Mouse (Mus musculus) liver, embryonic 15.5 days (tissue): ENCODE measurements around the gene Trim14. TPM values are rescaled to one million over a fixed set of nuclear protein-coding genes. Genes with fewer than 3 reads are reported as not detected.

Source experiments
- ATAC-seq: fragments of 200-750 bp; cut with Nextera tagmentation; 2 replicates; pipeline ENCODE4 v1.8.0; 2017; ENCODE audit warnings: moderate number of reproducible peaks, mild to moderate bottlenecking, moderate library complexity; ENCODE audit not compliant: insufficient read depth
- H3K27ac ChIP-seq: fragments of 300-500 bp; sonication (generic); replicated peaks from 2 replicates; pipeline ENCODE4 v1.5.1; 2015; ENCODE audit warnings: mild to moderate bottlenecking, inconsistent platforms
- H3K27me3 ChIP-seq: fragments of 300-500 bp; sonication (generic); 2 replicates; pipeline ENCODE4 v1.6.1; 2015; ENCODE audit warnings: mild to moderate bottlenecking, inconsistent platforms
- H3K36me3 ChIP-seq: fragments of 300-500 bp; sonication (generic); replicated peaks from 2 replicates; pipeline ENCODE4 v1.6.1; 2015; ENCODE audit warnings: moderate library complexity, mild to moderate bottlenecking, inconsistent platforms
- H3K4me1 ChIP-seq: fragments of 300-500 bp; sonication (generic); replicated peaks from 2 replicates; pipeline ENCODE4 v1.6.1; 2015; ENCODE audit warnings: inconsistent platforms
- H3K4me2 ChIP-seq: fragments of 300-500 bp; sonication (generic); 2 replicates; pipeline ENCODE4 v1.6.1; 2015; ENCODE audit warnings: moderate library complexity, mild to moderate bottlenecking, inconsistent platforms
- H3K4me3 ChIP-seq: fragments of 300-500 bp; sonication (generic); replicated peaks from 2 replicates; pipeline ENCODE4 v1.5.1; 2015; ENCODE audit warnings: mild to moderate bottlenecking, inconsistent platforms
- H3K9ac ChIP-seq: fragments of 300-500 bp; sonication (generic); 2 replicates; pipeline ENCODE4 v1.6.1; 2015; ENCODE audit warnings: moderate library complexity, mild to moderate bottlenecking, inconsistent platforms
- H3K9me3 ChIP-seq: fragments of 300-500 bp; sonication (generic); replicated peaks from 2 replicates; pipeline ENCODE4 v1.6.1; 2016; ENCODE audit warnings: inconsistent platforms
- WGBS: fragments of 180-500 bp; shearing (Covaris S2); methylation state at CpG from one replicate; pipeline ENCODE4 v1.1.7; 2015; ENCODE audit warnings: mixed read lengths; ENCODE audit not compliant: insufficient replicate concordance; 5-methylcytosine and 5-hydroxymethylcytosine counted together
- polyA plus RNA-seq: library from polyadenylated mRNA; unstranded; fragments of >200 nt; fragmentation: Nextera tagmentation; extraction: Ambion mirVana; gene quantifications from 2 replicates; pipeline ENCODE4 v1.2.1, GENCODE M21; 2015

Trim14 gene
- polyA plus RNA-seq, 1 experiment from 2014 or later, result 7.4 TPM

- 34% methylated on average over 9 of the region's 9 CpGs for WGBS
- H3K27me3 ChIP-seq, result no peaks in the 10 kb centered on the region
- 0 out of 2 replicates have a peak overlapping the region, but pooled peaks have one; percentile 33 for H3K27ac ChIP-seq
- no peak for ATAC-seq
- no peak overlapping the region for H3K9ac ChIP-seq
- peak overlapping the region; percentile 23; the same call in 1 of the 2 replicates for H3K4me2 ChIP-seq
- H3K9me3 ChIP-seq, result no peaks in the 10 kb centered on the region
- no peak overlapping the region for H3K4me3 ChIP-seq
- H3K4me1 ChIP-seq, result peaks cover 9% of the 10 kb centered on the region; the same call in 1 of the 2 replicates
- H3K36me3 ChIP-seq, result no peaks in the 10 kb centered on the region
These were observed 38.2 kb upstream of the Trim14 start for GRCm38 (mm10) chr4:46574024-46574753.

GRCm38 (mm10) chr4:46572616-46573015 lies 36.7 kb upstream of the Trim14 start:
- ATAC-seq, result no peak
- H3K4me3 ChIP-seq, result no peak overlapping the region
- 62% methylated on average over 4 of the region's 4 CpGs for WGBS

GRCm38 (mm10) chr4:46571744-46572143 lies 35.8 kb upstream of the Trim14 start:
- Histone ChIP-seq H3K4me3 (no peak overlapping the region), H3K9me3 (no peaks in the 10 kb centered on the region), H3K4me2 (no peak overlapping the region), H3K36me3 (no peaks in the 10 kb centered on the region), H3K9ac (no peak overlapping the region), H3K27me3 (no peaks in the 10 kb centered on the region), H3K4me1 (peaks cover 9% of the 10 kb centered on the region; the same call in 1 of the 2 replicates), H3K27ac (no peak overlapping the region)
- 71% methylated on average over 9 of the region's 9 CpGs for WGBS
- ATAC-seq, result no peak

More at GRCm38 (mm10) chr4:46572616-46573015, 36.7 kb upstream of the Trim14 start:
- no peak overlapping the region for H3K9ac ChIP-seq
- peaks cover 9% of the 10 kb centered on the region; the same call in 1 of the 2 replicates for H3K4me1 ChIP-seq
- no peak overlapping the region for H3K4me2 ChIP-seq
- no peaks in the 10 kb centered on the region for H3K27me3 ChIP-seq
- no peaks in the 10 kb centered on the region for H3K36me3 ChIP-seq
- H3K27ac ChIP-seq, result no peak overlapping the region
- H3K9me3 ChIP-seq, result no peaks in the 10 kb centered on the region

- Histone ChIP-seq H3K4me1 (peaks cover 25% of the 10 kb centered on the region), H3K36me3 (no peaks in the 10 kb centered on the region), H3K9ac (no peak overlapping the region), H3K27ac (no peak overlapping the region), H3K27me3 (no peaks in the 10 kb centered on the region), H3K4me3 (no peak overlapping the region), H3K4me2 (no peak overlapping the region), H3K9me3 (no peaks in the 10 kb centered on the region)
- ATAC-seq, result no peak
- 49% methylated on average over 5 of the region's 5 CpGs for WGBS
These were observed 33.7 kb upstream of the Trim14 start for GRCm38 (mm10) chr4:46569671-46570070.

- Histone ChIP-seq H3K9ac (no peak overlapping the region), H3K4me1 (peaks cover 31% of the 10 kb centered on the region), H3K36me3 (no peaks in the 10 kb centered on the region), H3K9me3 (no peaks in the 10 kb centered on the region), H3K27me3 (no peaks in the 10 kb centered on the region; the same call in 1 of the 2 replicates), H3K4me3 (no peak overlapping the region), H3K27ac (no peak overlapping the region), H3K4me2 (no peak overlapping the region)
- ATAC-seq, result no peak
- 75% methylated on average over 8 of the region's 8 CpGs for WGBS
These were observed 32.2 kb upstream of the Trim14 start for GRCm38 (mm10) chr4:46568169-46568568.

- H3K4me2 ChIP-seq, result no peak overlapping the region
- no peak overlapping the region for H3K4me3 ChIP-seq
- no peaks in the 10 kb centered on the region for H3K36me3 ChIP-seq
- H3K4me1 ChIP-seq, result peaks cover 31% of the 10 kb centered on the region
- no peaks in the 10 kb centered on the region; the same call in 1 of the 2 replicates for H3K27me3 ChIP-seq
- WGBS, result 42% methylated on average over 8 of the region's 8 CpGs
- H3K9me3 ChIP-seq, result no peaks in the 10 kb centered on the region
- no peak overlapping the region for H3K9ac ChIP-seq
- H3K27ac ChIP-seq, result no peak overlapping the region
- no peak for ATAC-seq
These were observed 31.2 kb upstream of the Trim14 start for GRCm38 (mm10) chr4:46566931-46567671.

GRCm38 (mm10) chr4:46565393-46565955 lies 29.5 kb upstream of the Trim14 start:
- Histone ChIP-seq H3K9me3 (no peaks in the 10 kb centered on the region), H3K27me3 (no peaks in the 10 kb centered on the region; the same call in 1 of the 2 replicates), H3K4me2 (no peak overlapping the region), H3K9ac (no peak overlapping the region), H3K27ac (peak overlapping the region; percentile 45; the same call in 1 of the 2 replicates), H3K4me1 (peaks cover 31% of the 10 kb centered on the region), H3K4me3 (no peak overlapping the region), H3K36me3 (no peaks in the 10 kb centered on the region)
- no peak for ATAC-seq
- WGBS, result 69% methylated on average over 4 of the region's 4 CpGs

GRCm38 (mm10) chr4:46564247-46564646 lies 28.3 kb upstream of the Trim14 start:
- peak overlapping the region; percentile 45; the same call in 1 of the 2 replicates for H3K27ac ChIP-seq
- no peaks in the 10 kb centered on the region for H3K36me3 ChIP-seq
- H3K4me3 ChIP-seq, result peak overlapping the region; percentile 2; the same call in 1 of the 2 replicates
- peaks cover 33% of the 10 kb centered on the region for H3K4me1 ChIP-seq
- 29% methylated on average over 4 of the region's 4 CpGs for WGBS
- H3K9ac ChIP-seq, result no peak overlapping the region
- no peaks in the 10 kb centered on the region; the same call in 1 of the 2 replicates for H3K27me3 ChIP-seq
- H3K4me2 ChIP-seq, result peak overlapping the region; percentile 45
- ATAC-seq, result 0 out of 2 replicates have a peak, but pooled peaks have one; percentile 21
- H3K9me3 ChIP-seq, result no peaks in the 10 kb centered on the region

GRCm38 (mm10) chr4:46563847-46564246 lies 27.9 kb upstream of the Trim14 start:
- Histone ChIP-seq H3K4me1 (peaks cover 37% of the 10 kb centered on the region), H3K4me2 (peak overlapping the region; percentile 45), H3K4me3 (peak overlapping the region; percentile 2), H3K9ac (no peak overlapping the region), H3K27ac (peak overlapping the region; percentile 45; the same call in 1 of the 2 replicates), H3K27me3 (no peaks in the 10 kb centered on the region; the same call in 1 of the 2 replicates), H3K36me3 (no peaks in the 10 kb centered on the region), H3K9me3 (no peaks in the 10 kb centered on the region)
- WGBS, result 6% methylated on average over 10 of the region's 10 CpGs
- ATAC-seq, result peak; percentile 65

GRCm38 (mm10) chr4:46562841-46563240 lies 26.9 kb upstream of the Trim14 start:
- no peaks in the 10 kb centered on the region; the same call in 1 of the 2 replicates for H3K27me3 ChIP-seq
- no peak for ATAC-seq

GRCm38 (mm10) chr4:46562037-46562436 lies 26.1 kb upstream of the Trim14 start:
- ATAC-seq, result no peak
- H3K4me3 ChIP-seq, result no peak overlapping the region
- no peak overlapping the region for H3K9ac ChIP-seq
- H3K4me2 ChIP-seq, result no peak overlapping the region
- no peaks in the 10 kb centered on the region for H3K36me3 ChIP-seq
- WGBS, result 28% methylated on average over 5 of the region's 5 CpGs
- H3K4me1 ChIP-seq, result peaks cover 45% of the 10 kb centered on the region
- H3K27ac ChIP-seq, result no peak overlapping the region
- H3K27me3 ChIP-seq, result no peaks in the 10 kb centered on the region; the same call in 1 of the 2 replicates
- H3K9me3 ChIP-seq, result no peaks in the 10 kb centered on the region

More at GRCm38 (mm10) chr4:46562841-46563240, 26.9 kb upstream of the Trim14 start:
- Histone ChIP-seq H3K36me3 (no peaks in the 10 kb centered on the region), H3K4me1 (peaks cover 45% of the 10 kb centered on the region), H3K4me2 (no peak overlapping the region), H3K27ac (no peak overlapping the region), H3K9ac (no peak overlapping the region), H3K4me3 (no peak overlapping the region), H3K9me3 (no peaks in the 10 kb centered on the region)
- 78% methylated on average over 14 of the region's 14 CpGs for WGBS
